Mouse (Mus musculus) lung, postnatal 36 days (tissue): Measurements from ENCODE around the gene Cd93.

Experiments
- DNase-seq: peaks from one replicate; pipeline ENCODE4 v3.0.0; 2022; ENCODE audit warnings: mixed read lengths

Cd93 gene

DNA sequence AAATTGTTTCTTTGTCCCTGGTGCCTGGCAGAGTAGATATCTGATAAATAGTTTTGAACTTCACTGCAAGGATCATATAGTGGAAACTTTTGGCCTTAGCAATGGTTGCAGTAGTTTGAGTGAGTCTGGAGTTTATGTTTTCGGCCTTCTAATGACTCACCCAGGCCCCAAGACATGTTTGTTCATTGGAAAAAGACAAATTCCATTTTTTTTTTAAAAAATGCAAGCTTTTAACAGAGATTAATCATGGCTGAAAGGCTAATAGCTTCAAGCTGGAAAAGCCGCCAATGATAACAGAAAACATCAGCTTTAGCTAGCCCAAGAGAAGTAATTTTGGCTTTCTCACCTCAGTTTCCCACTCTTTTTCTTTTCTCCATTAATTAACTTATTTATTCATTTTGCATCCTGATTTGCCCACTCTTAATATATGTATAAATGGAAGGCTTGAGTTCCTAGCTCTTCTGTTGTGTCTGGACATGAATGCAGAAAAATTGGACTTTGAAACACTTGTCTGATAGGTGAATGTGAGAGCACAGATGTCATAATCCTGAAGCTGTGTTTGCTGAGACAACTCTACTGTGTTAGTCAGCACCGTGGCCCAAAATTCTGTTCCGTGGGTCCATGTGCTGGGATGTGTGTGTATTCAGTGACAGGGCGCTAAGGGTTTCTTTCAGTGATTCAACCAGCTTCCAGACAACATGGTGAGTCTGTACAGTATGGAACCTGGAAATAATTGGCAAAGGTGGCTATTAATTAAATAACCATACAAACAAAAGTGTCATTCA lies 44.3 kb downstream of the Cd93 start:
- no peak for DNase-seq

- peak; percentile 77 for DNase-seq
Observed at GRCm38 (mm10) chr2:148397784-148398100, 45.6 kb downstream of the Cd93 start.

DNA sequence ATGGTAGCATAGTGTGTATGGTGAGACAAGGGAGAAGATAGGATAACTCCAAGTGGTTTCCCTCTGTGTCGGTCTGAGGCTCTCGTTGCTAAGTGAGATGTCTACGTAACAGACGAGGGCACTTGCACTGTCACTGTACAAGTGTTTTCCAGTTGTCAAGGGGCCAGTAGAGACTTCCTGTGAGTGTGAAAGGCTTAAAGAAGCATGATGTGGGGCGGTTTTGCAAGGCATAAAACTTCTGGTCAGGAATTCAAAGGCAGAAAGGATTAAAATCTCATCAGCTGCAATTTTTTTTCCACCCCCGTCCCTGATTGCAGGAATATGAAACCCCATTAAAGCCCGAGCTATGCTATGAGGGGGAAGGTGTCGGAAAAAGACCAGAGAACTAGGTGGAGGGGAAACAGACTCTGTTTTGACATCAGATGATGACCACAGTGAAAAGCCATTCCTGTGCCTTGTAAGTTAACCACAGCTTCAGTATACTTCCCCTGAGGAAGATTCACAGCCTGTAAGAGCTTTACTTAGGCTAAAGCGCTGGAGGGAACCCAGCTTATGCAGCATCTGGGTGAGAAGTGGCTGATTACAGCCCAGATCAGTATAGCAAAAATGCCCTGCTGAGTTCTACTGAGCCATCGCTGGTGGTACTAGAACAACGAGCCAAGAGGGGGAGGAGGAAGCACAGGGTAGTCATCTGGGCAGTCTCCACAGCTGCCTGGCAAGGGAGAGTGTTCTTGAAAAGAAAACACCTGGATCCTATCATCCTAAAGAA lies 46.2 kb downstream of the Cd93 start:
- DNase-seq, result peak; percentile 47

DNA sequence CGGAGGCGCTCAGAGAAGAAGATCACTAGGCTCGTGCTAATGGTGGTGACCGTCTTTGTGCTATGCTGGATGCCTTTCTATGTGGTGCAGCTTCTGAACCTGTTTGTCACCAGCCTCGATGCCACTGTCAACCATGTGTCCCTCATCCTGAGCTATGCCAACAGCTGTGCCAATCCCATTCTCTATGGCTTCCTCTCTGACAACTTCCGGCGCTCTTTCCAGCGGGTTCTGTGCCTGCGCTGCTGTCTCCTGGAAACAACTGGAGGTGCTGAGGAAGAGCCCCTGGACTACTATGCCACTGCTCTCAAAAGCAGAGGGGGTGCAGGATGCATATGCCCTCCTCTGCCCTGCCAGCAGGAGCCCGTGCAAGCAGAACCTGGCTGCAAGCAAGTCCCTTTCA lies 47.2 kb downstream of the Cd93 start:
- DNase-seq, result no peak

DNA sequence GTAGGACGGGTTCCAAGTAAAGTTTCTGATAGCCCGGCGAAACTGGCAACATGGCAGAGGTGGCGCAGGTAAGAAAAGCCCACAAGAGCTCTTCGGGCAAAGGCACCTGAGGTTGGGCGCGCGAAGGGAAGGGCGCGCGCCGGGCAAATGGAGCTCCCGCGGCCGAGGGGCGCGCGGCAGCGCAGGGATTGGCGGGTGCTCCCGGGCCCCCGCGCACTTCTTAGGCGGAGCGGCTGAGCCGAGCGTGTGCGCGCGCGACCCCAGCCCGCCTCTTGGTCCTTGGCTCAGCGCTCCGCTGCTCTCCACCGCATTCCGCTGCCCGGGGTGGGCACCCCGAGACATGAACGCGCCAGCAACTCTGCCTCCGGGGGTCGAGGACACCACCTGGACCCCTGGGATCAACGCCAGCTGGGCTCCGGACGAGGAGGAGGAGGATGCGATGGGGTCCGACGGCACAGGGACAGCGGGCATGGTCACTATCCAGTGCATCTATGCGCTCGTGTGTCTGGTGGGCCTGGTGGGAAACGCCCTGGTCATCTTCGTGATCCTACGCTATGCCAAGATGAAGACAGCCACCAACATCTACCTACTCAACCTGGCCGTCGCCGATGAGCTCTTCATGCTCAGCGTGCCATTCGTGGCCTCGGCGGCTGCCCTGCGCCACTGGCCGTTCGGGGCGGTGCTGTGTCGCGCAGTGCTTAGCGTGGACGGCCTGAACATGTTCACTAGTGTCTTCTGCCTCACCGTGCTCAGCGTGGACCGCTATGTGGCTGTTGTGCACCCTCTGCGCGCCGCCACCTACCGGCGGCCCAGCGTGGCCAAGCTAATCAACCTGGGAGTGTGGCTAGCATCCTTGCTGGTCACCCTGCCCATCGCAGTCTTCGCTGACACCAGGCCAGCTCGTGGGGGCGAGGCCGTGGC lies 48.0 kb downstream of the Cd93 start, which contains the start of gene Sstr4:
Sstr4 (plus strand) TSS at position 214 of the 921 bp plus-strand sequence.
- DNase-seq, result peak; percentile 63

DNA sequence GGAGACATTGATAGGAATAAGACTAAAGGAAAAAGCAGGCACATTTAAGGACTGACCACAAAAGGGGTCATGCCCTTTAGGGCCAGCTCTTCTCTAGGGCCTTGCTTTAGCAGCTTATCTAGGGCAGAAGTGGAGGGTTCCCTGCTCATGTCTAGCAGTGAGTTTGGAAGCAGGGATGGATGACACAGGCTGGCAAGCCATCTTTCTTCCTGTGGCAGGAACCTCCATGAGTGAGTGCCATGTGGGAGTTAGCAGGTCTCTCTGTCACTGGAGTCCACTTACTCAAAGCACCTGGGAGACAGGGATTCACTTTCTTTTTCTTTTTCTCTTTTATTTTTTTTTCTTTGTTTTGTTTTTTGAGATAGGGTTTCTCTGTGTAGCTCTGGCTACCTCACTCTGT lies 49.5 kb downstream of the Cd93 start:
- DNase-seq, result no peak

DNA sequence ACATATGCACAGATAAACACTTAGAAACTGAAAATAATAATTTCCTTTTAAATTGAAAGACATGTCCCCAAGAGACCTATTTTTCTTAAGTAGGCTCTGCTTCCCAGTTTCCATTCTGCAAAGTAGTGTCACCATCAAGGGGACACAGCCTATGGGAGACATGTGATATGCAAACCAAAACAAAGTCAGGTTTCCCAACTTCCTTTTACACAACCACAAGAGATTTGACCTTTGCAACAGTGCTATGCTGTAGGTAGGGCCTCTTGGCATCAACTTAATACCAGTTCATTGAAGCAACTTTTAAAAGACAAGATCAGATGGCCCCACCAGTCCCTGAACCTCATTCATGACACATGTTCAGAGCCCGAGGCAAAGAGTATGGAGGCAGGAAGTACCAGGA lies 50.2 kb downstream of the Cd93 start:
- DNase-seq, result no peak

- no peak for DNase-seq
Observed at GRCm38 (mm10) chr2:148387652-148388581, 55.4 kb downstream of the Cd93 start.

DNA sequence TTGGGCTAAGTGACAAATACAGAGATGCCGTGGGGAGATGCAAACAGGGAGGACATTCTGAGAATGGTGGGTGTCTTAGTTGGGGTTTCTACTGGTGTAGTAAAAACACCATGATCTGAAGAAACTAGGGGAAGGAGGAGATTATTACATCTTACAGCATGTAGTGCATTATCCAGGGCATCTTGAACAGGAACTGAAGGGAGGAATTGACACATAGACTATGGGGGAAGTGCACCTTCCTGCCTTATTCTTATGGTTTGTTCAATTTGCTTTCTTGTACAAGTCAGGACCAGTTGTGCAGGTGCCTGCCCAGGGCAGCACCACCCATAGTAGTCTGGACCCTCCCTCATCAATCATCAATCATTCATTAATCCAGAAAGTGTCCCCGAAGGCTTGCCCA lies 56.4 kb downstream of the Cd93 start:
- DNase-seq, result no peak
